Mouse (Mus musculus) layer of hippocampus, postnatal 25 days (tissue): ENCODE data around the gene Ttc19. TPM values are rescaled to one million over a fixed set of nuclear protein-coding genes. Genes with fewer than 3 reads are reported as not detected.
A peak's percentile ranks its signal among the peaks of the same experiment; 100 is the strongest.

Experiments used
- DNase-seq, 2 experiments: peaks; one replicate each; pipeline ENCODE4 v3.0.0; 2022; ENCODE audit warnings: mixed read lengths in 2 of 2, low spot score in 1 of 2; ENCODE audit errors: extremely low spot score in 1 of 2
- total RNA-seq, 2 experiments: library from RNA; stranded (reverse); gene quantifications; 2 replicates each; pipeline ENCODE4 v1.2.3; 2021

Gene Ttc19
- total RNA-seq, result 10 to 100 TPM; 76.6 to 86.4 TPM

DNA sequence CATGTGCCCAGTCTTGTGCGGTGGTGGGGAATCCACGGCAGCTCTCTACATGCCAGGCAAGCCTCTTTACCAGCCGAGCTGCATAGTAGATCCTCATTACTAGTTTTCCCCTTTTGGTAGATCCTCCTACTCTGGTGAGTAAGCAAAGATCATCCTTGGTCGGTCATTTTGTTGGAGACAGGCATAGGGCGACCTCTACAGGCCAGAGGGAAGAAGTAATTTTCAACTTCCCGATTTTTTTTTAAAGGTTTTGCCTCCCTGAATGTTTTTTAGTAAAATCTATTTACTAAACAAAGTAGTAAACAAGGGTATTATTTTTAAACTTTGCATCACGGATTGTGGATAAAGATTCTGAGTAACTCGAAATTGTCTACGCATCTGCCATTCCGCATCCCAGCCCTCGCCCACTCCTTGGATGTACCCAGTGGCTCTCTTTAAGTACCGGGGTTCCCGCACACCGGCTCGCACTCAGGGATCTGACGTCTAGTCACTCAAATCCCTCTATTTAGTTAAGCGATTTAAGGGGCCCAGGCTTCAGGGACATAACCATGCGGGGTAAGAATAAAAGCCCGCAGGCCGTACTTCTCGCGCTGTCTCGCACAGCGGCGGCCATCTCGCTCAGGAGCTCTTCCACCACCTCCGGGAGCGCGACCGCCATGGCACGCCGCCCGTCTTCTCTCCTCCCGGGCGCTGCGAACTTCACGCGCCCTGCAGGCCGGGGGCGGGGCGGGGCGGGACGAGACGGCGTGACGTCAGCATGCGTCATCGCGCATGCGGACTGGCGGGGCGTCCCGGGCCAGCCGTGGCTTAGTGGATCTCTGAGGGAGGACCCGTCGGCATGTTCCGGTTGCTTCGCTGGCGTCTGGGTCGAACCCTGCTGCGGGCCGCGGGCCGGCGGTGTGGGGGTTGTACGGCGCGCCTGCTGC, at the start of gene Ttc19, which contains the start of gene Zswim7:
Gene Ttc19 (plus strand): TSS at position 799 of the 926 bp plus-strand sequence.
Gene Zswim7 (minus strand): TSS at position 701 of the 926 bp plus-strand sequence.
- DNase-seq, result peak; percentile 86 to 90

DNA sequence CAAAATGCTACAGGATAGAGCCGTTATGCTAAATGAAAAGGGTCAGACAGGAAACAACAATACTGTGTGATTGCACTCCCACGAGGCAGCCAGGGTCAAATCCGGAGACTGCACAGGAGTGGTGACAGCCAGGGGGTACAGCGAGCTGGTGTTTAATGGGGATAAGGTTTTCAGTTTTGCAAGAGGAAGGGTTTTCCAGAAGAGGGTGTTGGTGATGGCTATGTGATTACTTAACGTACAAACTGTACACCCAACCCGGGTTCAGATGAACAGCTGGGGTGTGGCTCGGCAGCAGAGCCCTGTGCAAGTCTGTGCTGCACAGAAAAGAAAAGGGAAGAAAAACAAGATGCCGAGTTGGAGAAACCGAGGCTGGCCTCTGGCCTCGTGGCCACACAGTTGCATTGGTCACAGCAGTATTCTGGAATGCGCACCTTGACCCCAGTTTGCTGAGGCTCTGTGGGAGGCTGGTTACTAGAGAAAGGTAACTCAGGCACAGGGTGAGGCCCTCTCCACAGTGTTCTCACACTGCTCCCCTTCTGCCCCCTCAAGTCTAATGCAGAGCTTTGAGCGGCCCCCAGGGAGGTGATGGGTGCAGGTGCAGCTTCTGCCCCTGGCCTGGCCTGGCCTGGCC, 40.5 kb upstream of the Ttc19 start:
- DNase-seq, result no peak

DNA sequence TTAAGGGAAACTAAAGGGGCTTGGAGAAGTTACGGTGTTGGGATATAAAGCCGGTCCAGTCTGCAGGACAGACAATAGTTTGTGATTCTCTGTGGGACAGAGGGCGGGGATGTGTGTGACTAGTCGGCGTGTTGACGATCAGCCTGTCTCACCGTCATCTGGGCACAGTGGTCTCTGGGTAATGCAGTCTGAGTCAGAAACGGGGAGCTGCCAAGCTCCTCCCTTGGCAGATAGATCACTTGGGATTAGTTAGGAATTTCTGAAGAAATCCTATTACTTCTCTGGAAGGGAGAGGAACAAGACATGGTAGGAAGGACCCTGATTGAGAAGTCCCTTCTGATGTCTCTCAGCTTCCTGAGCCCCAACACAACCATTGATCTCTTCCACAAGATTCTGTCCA, 37.4 kb upstream of the Ttc19 start:
- no peak for DNase-seq

DNA sequence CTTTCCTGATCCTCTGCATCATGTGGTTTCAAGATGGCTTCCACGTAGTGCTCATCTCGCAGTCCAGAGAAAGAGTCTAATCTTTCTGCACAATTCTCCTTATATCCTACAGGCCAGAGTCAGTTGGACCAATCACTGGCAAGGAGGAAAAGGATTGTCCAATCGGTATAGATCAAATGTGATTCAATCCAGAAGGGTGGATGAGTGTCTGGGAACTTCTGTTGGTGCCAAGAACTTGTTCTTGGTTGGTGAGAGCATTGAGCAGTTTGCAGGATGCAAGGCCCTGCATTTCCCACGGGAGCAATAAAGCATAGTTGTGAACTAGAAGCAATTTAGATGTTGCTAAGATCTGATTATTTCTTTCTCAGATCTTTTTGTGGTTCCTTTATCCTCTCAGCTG, 36.8 kb upstream of the Ttc19 start:
- DNase-seq, result no peak

DNA sequence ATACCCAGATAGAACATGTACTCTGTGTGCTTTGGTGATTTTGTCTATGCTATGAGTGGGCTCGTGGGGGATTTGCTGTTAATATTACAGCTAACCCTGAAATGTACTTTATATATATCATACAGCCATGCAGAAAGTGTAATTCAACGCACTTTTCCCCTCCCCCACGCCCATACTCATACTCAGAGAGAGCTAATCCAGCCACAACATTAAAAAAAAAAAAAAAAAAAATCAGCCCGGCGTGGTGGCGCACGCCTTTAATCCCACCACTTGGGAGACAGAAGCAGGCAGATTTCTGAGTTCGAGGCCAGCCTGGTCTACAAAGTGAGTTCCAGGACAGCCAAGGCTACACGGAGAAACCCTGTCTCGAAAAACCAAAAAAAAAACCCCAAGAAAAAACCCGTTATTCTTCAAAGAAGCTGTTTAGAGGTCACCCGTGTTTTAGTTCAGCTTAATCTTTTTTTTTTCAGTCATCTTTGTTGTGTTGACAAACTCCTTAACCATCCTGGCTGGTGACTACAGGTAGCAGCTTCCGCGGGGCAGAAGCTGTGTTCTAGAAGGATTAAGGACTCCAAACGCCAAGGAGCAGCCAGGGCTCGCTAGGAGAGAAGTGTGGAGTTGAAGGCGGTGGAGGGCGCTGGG, 33.4 kb upstream of the Ttc19 start:
- DNase-seq, result no peak

DNA sequence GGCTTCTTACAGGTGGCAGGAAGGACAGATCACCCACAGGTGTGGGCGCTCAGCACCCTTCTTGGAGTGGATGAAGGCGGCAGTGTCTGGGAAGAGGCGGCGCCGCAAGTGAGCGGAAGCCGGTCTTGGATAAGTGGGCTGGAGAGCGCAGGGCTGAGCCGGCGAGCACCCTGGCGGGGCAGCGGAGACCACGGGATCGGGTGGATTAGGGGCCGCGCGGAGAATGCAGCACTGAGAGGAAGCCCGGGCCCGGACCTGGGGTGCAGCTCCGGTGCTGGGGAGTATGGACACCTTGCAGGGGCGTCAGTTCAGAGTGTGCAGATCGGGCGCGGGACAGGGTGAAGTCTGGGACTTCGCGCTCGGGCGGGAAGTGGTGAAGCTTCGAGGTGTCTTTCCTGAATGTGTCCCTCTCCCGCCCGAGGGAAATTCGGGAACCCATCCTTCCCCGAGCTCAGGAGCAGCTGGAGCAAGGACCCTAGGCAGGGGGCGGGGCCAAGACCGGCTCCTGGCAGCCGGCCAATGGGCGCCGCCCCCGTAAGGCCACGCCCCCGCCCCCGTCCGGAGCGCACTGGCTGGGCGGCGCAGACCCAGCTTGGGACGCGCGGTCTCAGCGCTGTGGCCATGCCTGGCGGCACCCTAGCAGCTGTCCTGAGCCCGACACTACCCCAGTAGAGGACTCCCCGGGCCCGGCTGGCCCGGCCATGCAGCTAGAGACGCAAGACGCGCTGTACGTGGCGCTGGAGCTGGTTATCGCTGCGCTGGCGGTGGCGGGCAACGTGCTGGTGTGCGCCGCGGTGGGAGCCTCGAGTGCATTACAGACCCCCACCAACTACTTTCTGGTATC, 32.6 kb upstream of the Ttc19 start, which contains the start of gene Adora2b:
Gene Adora2b (plus strand): TSS at position 584 of the 844 bp plus-strand sequence.
- DNase-seq, result peak; percentile 28 to 58

DNA sequence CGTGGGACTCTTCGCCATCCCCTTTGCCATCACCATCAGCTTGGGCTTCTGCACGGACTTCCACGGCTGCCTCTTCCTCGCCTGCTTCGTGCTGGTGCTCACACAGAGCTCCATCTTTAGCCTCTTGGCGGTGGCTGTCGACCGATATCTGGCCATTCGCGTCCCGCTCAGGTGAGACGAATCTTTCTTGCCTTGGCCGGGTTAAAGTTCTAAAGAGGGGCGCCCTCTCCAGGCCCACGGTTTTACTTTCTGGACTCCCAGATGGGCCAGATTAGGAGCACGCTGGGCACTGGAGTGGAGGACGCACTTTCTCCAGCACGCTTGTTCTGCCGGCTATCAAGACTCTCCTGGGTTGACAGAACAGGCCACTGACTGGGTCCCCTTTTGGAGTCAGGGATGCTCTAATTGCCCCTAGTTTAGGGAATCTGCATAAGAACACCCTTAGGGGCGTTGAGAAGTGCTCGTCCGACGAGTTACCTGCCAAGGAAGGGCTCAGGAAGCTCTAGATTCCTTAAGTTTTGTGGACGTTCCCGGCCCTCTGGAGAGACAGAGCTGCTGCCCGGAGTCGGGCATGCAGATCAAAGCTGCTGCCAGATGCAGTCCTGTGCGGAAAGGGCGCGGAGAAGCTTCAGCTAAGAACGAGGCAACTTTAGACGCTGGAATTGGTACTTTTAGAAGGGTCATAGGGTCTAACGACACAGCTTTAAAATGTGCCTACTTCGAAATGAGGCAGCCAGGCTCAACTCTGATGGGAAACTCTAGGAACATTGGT, 31.8 kb upstream of the Ttc19 start:
- peak in 1 of 2 experiments; percentile 12 for DNase-seq

DNA sequence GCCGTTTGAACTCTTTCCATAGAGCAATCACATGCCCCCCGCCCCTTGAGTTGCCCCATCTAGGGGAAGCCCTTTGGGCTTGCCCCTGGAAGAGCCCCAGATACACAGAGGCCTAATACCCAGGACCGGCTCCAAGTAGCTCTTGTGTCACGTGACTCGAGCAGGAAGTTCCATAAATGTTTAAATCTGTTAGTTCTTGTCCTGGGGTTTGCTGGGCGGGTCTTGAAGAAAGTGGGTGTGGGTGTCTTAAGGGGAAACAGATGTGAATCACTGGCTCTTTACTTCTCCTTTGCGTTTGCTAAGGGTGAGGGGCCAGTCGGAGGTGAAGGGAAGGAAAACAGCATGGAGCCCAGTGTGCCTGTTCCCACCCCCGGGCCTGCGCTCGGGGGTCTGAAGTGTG, 30.2 kb upstream of the Ttc19 start:
- no peak for DNase-seq

DNA sequence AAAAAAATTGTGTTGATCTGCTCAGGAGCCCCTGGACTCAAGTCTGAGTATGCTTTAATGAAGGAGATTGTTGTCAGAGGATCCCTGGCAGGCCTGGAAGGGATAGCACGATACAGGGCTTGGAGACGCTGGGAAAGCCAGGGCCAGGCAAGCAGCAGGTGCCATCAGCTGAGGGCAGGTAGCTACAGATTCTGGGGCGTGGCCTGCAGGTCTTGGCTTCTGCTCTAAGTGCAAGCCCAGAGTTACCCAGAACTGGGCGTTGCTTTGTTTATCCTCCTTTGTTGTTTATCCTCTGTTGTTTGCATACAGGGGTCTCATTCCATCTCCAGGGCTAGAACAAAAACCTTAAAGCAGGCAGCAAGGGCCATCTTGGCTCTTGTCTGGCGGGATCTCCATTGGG, 27.9 kb upstream of the Ttc19 start:
- DNase-seq, result no peak

DNA sequence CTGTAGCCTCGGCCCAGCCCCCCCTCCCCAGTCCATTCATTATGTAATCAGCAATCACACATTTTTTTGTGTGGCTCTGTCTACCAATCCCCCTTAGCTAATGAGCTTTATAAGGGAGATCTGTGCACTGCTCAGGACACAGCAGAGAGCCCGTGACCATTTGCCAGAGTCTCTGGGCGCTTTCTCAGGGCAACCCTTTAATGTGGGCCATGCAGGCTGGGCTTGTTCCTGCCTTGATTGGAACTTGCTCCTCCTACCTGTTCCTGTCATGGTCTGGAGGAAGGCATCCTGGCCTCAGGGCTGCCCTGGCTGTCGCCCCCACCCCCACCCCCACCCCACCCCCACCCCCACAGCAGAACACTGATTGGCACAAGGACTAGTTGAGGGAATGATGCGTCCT, 22.1 kb upstream of the Ttc19 start:
- DNase-seq, result no peak

DNA sequence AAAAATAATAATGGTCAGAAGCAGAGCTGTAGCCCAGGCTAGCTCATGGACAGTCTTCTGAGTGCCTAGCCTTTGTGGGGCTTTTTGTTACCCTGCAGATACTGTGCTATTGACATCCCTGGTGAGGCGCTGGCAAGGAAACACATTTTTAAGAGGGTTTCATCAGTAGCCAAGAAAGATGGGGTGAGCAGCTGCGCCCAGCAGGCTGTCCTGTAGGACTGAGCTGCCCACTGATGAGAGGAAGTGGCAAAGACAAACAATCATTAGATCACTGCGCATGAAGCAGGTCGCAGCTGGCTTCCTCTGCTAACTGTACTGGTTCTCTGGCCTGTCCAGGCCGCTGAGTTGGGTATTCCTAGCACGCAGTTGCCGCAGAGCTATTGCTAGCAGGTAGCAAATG, 17.7 kb upstream of the Ttc19 start:
- no peak for DNase-seq

DNA sequence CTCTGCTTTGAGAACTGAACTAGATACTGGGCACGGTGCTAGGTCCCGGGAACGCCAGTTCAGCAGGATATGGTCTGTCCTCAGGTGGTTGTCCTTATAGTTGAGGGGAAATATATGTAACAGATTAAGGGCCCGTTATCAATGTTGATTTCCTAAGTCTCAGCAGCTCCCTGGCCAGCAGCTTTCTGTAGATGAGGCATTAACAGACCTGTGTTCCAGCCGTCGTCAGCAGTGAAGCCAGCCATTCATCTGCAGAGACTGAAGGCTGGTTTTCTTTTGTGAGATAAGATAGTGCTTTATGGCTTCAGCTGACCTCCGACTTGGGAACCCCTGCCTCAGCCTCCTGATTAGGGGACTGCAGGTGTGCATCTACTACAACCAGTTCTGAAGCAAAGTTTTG, 17.3 kb upstream of the Ttc19 start:
- no peak for DNase-seq

DNA sequence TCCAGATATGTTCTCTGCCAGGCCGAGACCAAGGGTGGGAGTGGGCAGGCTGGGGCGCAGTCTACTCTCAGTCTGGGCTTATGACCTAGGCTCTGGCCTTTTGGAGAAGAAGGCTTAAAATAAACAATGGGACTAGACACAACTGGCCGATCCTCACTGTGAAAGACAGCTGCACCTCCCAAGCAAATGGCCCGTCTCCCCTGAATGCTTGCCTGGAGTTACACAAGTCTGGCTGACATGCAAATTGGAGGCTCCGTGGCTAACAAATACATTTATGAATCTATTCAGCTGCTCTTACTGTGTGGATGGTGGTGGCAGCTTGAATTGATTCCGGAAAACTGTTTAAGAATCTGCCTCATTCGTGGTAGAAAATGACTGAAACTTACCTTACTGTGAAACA, 15.6 kb upstream of the Ttc19 start:
- DNase-seq, result no peak

DNA sequence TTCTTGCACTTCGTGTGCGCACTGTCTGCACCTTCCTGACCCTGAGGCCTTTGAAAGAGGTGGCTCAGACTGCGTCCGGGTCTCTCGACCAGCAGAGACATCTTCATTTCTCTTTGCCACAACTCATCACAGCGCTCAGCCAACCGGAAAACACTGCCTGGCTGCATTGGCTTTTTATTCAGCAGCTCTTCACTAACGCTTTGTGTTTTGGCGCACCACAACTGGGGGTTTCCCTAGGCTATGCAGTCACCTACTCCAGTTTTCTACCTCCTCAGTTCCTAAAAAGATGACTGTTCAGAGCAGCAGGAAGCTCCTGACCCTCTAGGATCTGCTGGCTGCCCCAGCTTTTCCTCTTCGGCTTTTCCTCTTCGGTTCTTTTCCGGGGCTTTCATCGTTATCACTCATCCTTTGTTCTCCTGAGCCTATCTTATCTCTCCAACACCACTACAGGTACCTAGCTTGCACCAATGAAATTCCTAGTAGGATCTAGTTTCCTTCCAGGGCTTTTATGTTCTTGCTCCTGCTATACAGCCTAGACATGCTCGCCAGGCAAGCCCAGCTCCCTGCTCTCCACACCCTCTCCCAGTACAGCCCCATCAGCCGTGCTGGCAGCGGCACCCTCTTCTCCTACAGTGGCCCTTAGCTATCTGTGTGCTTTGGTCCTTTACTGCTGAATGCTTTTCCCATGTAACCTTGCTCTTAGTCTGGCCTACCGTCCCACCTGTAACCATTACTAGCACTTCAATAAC, 14.6 kb upstream of the Ttc19 start:
- no peak for DNase-seq

DNA sequence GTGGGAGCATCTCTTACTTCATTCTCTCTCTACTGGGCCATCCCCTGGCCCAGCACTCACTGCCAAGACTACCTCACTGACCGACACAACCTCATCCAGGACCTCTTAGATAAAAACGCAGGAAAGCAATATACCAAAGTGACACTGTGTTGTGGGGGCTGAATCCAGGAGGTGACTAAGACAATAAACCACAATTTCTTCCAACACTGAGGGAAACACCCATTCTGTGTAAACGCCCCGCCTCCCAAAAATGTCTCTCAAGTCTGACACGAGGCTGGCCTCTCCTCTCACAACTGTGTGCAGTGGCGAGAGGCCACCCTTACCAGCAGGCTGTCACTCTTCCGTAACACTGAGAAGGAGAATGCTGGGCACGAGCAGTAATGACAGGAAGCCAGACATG, 12.9 kb upstream of the Ttc19 start:
- DNase-seq, result no peak

DNA sequence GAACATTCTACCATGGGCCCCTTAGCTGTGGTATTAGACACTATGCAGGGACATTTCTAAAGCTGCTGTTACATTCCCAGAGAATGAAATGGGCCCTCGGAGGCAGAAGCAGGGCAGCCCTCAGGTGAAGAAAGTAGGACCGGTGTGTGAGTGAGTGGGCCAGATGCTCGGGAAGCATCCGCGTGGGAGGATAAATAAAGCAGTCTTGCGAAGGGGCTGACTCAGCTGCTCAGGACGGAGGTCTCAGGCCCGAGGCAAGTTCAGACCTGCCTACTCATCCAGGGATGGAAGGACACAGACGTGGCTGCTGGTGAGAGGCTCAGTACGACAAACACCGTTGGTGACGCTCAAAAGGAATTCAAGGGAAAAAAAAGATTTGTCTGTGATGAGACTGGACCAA, 12.2 kb upstream of the Ttc19 start:
- DNase-seq, result no peak

DNA sequence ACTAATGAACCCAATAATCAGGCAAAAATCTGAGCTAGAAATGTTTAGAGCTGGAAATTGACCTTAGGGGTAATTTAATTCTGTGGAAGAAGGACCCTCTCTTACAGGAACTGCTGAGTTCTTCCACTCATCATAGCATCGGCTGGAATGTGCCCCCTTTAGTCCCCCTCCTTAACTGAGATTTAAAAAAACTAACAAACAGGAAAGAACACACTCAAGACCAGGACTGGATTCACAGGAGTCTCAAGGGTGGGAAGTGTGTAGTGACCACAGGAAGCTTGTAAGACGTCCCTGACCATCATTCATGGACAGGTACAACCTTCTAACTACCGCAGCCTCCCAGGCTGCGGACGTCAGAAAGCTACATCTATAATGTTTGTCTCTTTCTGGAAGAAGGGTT, 10.4 kb upstream of the Ttc19 start:
- DNase-seq, result no peak

DNA sequence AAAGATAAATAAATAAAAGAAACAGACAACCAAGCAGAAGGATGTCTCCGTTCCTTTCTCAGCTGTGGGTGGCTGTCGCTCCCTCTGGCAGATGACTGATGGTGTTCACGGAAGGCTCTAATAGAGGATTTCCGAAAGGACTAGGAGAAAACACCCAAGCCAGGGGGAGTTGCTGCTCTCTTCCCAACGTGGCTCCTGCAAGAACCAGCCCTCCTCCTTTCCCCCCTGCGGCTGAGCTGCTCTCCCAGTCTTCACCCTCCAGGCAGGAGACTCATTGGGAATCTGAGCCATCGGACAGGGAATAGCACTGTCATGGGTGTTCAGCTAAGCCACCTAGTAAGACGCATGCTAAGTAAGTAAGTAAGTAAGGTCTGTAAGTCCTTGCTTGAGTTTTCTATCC, 4.2 kb upstream of the Ttc19 start:
- DNase-seq, result no peak

DNA sequence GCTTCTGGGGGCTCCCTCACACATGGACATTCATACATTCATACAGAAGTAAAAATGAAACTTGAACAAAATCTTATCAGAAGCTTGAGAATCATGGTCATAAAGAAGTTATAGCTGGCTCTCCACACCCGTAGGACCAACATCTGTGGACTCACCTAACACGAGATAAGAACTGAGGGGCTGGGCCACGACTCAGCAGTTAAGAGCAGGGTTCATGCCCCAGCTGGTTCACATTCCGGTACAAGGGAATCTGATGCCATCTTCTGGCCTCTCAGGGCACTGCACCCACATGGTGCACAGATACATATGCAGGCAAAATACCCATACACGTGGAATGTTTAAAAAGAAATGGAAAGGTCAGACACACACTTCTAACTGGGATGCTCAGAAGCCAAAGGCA, 3.2 kb upstream of the Ttc19 start:
- peak in 1 of 2 experiments; percentile 70 for DNase-seq
